Mouse (Mus musculus) hindbrain, embryonic 14.5 days (tissue): Measurements from ENCODE around the gene Cd2bp2. TPM values are rescaled to one million over a fixed set of nuclear protein-coding genes. Genes with fewer than 3 reads are reported as not detected.
"Not testable (repeated sequence)": the region's sequence is repeated elsewhere in the genome, so short reads cannot be mapped to it uniquely, and the experiment has no call there.

Experiments
- ATAC-seq: fragments of 200-750 bp; cut with Nextera tagmentation; 2 replicates; pipeline ENCODE4 v1.8.0; 2017; ENCODE audit warnings: moderate number of reproducible peaks, mild to moderate bottlenecking, moderate TSS enrichment, moderate library complexity; ENCODE audit not compliant: low FRiP score
- DNase-seq: peaks from one replicate; pipeline ENCODE4 v3.0.0-alpha.2; 2015; ENCODE audit warnings: low spot score
- H3K27ac ChIP-seq: fragments of 300-500 bp; sonication (generic); 2 replicates; pipeline ENCODE4 v1.5.1; 2014; ENCODE audit warnings: mild to moderate bottlenecking, moderate library complexity
- H3K27me3 ChIP-seq: fragments of 300-500 bp; sonication (generic); 2 replicates; pipeline ENCODE4 v1.6.1; 2014; ENCODE audit warnings: mild to moderate bottlenecking, low read length, mixed read lengths; ENCODE audit not compliant: control insufficient read depth, insufficient read depth
- H3K36me3 ChIP-seq: fragments of 300-500 bp; sonication (generic); replicated peaks from 2 replicates; pipeline ENCODE4 v1.6.1; 2014; ENCODE audit not compliant: control insufficient read depth, insufficient read depth
- H3K4me1 ChIP-seq: fragments of 300-500 bp; sonication (generic); replicated peaks from 2 replicates; pipeline ENCODE4 v1.6.1; 2014; ENCODE audit warnings: antibody characterized with exemption, low read length, mixed read lengths; ENCODE audit not compliant: control insufficient read depth, insufficient read depth
- H3K4me2 ChIP-seq: fragments of 300-500 bp; sonication (generic); replicated peaks from 2 replicates; pipeline ENCODE4 v1.6.1; 2014; ENCODE audit warnings: mild to moderate bottlenecking, moderate library complexity
- H3K4me3 ChIP-seq: fragments of 300-500 bp; sonication (generic); replicated peaks from 2 replicates; pipeline ENCODE4 v1.5.1; 2014; ENCODE audit warnings: mild to moderate bottlenecking, low read length
- H3K9ac ChIP-seq: fragments of 300-500 bp; sonication (generic); 2 replicates; pipeline ENCODE4 v1.6.1; 2014
- H3K9me3 ChIP-seq: fragments of 300-500 bp; sonication (generic); 2 replicates; pipeline ENCODE4 v1.6.1; 2016; ENCODE audit warnings: low read length; ENCODE audit not compliant: control insufficient read depth
- WGBS: fragments of 180-500 bp; shearing (Covaris S2); extraction: QIAGEN DNeasy Blood & Tissue Kit; methylation state at CpG from one replicate; pipeline ENCODE4 v1.1.7; 2014; 5-methylcytosine and 5-hydroxymethylcytosine counted together
- polyA plus RNA-seq: library from polyadenylated mRNA; unstranded; fragments of >200 nt; fragmentation: Nextera tagmentation; extraction: Ambion mirVana; gene quantifications from 2 replicates; pipeline ENCODE4 v1.2.1, GENCODE M21; 2014

Cd2bp2 gene
- polyA plus RNA-seq, 1 experiment from 2014 or later, result 63.7 TPM

DNA sequence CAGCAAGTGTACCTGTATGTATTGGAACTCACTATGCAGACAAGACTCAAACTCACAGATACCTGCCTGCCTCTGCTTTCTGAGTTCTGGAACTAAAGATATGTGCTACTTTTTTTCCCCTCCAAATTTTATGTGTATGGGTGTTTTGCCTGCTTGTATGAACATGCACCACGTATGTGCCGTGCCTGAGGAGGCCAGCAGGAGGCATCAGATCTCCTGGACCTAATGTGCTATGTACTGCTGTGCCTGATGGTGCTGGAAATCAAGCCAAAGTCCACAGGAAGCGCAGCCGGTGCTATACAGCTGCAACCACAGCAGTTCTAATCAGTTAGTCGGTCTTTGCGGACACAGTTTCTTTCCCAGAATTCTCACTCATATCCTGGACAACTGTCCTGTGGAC is 12.0 kb downstream of the Cd2bp2 start:
- H3K27ac ChIP-seq, result no peak overlapping the region
- 81% methylated on average over 6 of the region's 6 CpGs for WGBS
- H3K4me3 ChIP-seq, result no peak overlapping the region
- H3K36me3 ChIP-seq, result no peaks in the 10 kb centered on the region
- DNase-seq (no peak), ATAC-seq (no peak)
- H3K9ac ChIP-seq, result no peak overlapping the region
- H3K27me3 ChIP-seq, result no peaks in the 10 kb centered on the region
- H3K4me1 ChIP-seq, result no peaks in the 10 kb centered on the region
- no peak overlapping the region for H3K4me2 ChIP-seq
- no peaks in the 10 kb centered on the region for H3K9me3 ChIP-seq

DNA sequence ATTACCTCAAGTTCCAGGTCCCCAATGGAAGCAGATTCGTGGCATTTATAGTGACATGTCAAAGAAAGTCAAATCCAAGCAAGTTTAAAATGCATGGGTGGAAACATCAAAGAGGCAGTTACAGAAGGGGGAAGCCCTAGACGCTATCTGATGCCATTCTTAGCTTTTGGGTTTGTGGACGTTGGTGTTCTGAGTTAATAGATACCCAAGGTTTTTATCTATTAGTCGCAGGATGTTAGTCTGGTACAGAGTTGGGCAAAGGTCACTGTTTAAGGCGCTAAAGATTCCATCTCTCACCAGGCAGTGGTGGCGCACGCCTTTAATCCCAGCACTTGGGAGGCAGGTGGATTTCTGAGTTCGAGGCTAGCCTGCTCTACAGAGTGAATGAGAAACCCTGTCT is 12.5 kb downstream of the Cd2bp2 start:
- WGBS, result 85% methylated on average over 8 of the region's 8 CpGs
- ATAC-seq (no peak), DNase-seq (no peak)
- H3K36me3 ChIP-seq, result no peaks in the 10 kb centered on the region
- no peak overlapping the region for H3K9ac ChIP-seq
- H3K4me2 ChIP-seq, result no peak overlapping the region
- H3K27me3 ChIP-seq, result no peaks in the 10 kb centered on the region
- no peak overlapping the region for H3K4me3 ChIP-seq
- H3K27ac ChIP-seq, result no peak overlapping the region
- H3K9me3 ChIP-seq, result no peaks in the 10 kb centered on the region
- no peaks in the 10 kb centered on the region for H3K4me1 ChIP-seq

DNA sequence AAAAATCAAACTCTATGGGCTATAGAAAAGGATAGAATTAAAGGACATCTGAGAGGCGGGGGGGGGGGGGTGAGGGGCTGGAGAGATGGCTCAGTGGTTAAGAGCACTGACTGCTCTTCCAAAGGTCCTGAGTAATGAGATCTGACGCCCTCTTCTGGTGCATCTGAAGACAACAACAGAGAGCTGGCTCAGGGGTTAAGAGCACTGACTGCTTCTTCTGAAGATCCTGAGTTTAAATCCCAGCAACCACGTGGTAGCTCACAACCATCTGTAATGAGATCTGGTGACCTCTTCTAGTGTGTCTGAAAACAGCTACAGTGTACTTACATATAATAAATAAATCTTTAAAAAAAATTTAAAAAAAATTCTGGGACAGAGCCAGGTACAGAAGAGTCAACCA is 14.1 kb downstream of the Cd2bp2 start:
- not testable (repeated sequence) for H3K9ac ChIP-seq, H3K27me3 ChIP-seq, H3K36me3 ChIP-seq, H3K4me3 ChIP-seq, H3K4me1 ChIP-seq, H3K9me3 ChIP-seq, H3K4me2 ChIP-seq, ATAC-seq, DNase-seq, H3K27ac ChIP-seq
- 16% methylated on average over 2 of the region's 3 CpGs for WGBS

DNA sequence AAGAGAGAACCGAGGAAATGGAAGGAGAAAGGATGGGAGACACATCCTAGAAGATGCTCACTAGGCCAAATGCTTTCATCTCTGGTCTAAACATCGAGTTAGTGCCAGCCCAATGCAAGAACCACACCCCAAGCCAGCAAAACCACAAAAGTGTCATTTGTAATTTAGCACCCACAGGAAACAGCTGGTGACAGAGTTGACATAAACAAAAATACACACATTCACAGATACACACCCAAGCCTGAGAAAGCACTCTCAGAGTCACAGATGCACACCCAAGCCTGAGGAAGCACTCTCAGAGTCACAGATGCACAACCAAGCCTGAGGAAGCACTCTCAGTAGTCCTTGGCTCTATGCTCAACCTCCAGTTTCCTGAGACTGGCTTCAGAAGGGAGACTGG is 15.1 kb downstream of the Cd2bp2 start:
- Histone ChIP-seq H3K9ac (no peak overlapping the region), H3K4me1 (no peaks in the 10 kb centered on the region)

DNA sequence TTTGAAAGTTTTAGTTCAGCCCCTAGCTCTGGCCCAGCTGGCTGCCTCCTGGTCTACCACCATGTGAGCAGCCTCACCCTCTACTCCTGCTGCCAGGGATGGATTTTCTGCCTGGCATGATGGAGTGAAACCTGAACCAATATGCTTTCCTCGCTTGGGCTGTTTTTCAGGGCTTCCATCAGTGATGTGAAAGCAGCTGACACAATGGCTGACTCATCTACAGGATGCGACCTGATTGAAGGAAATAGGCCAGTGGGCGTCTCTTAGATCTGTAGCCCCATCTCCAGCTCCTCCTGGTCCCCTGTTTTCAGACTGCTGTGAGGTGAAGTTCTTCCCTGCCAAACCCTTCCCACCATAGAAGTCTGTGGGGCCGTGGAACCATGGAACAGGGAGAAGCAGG is 18.9 kb downstream of the Cd2bp2 start:
- no peak overlapping the region for H3K9ac ChIP-seq

More for the DNA sequence above, 15.1 kb downstream of the Cd2bp2 start:
- Histone ChIP-seq H3K4me2 (no peak overlapping the region), H3K36me3 (no peaks in the 10 kb centered on the region), H3K27me3 (no peaks in the 10 kb centered on the region), H3K27ac (no peak overlapping the region), H3K9me3 (no peaks in the 10 kb centered on the region), H3K4me3 (no peak overlapping the region)
- 75% methylated on average over 2 of the region's 2 CpGs for WGBS
- DNase-seq, result no peak
- ATAC-seq, result no peak

DNA sequence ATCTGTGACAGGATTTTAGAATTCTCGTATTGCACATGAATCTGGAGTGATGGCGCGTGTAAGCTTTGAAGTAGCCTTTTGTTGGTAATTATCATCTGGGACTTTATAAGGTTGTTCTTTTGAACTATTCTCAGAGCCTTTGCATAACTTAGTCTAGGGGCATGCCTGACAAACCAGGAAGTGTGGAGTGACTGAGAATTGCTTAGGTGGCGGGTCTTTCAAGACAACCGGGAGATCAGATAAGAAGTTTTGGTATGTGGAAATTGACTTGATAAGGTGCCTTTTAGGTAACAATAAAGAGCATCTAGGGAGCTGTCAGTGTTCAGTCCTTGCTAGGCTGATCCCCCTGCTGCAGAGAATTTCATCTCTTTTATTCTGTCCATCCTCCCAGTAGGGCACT is 29.3 kb downstream of the Cd2bp2 start:
- 92% methylated on average over 5 of the region's 5 CpGs for WGBS
- no peaks in the 10 kb centered on the region for H3K4me1 ChIP-seq
- H3K9me3 ChIP-seq, result no peaks in the 10 kb centered on the region
- DNase-seq (no peak), ATAC-seq (no peak)
- no peak overlapping the region for H3K27ac ChIP-seq
- H3K9ac ChIP-seq, result no peak overlapping the region
- no peaks in the 10 kb centered on the region for H3K27me3 ChIP-seq
- no peaks in the 10 kb centered on the region for H3K36me3 ChIP-seq
- H3K4me3 ChIP-seq, result no peak overlapping the region
- no peak overlapping the region for H3K4me2 ChIP-seq

More for the DNA sequence above, 18.9 kb downstream of the Cd2bp2 start:
- Histone ChIP-seq H3K36me3 (no peaks in the 10 kb centered on the region), H3K27me3 (no peaks in the 10 kb centered on the region), H3K9me3 (no peaks in the 10 kb centered on the region), H3K4me2 (no peak overlapping the region), H3K4me3 (no peak overlapping the region), H3K27ac (no peak overlapping the region), H3K4me1 (no peaks in the 10 kb centered on the region)
- ATAC-seq (no peak), DNase-seq (no peak)
- WGBS, result 70% methylated on average over 4 of the region's 4 CpGs

DNA sequence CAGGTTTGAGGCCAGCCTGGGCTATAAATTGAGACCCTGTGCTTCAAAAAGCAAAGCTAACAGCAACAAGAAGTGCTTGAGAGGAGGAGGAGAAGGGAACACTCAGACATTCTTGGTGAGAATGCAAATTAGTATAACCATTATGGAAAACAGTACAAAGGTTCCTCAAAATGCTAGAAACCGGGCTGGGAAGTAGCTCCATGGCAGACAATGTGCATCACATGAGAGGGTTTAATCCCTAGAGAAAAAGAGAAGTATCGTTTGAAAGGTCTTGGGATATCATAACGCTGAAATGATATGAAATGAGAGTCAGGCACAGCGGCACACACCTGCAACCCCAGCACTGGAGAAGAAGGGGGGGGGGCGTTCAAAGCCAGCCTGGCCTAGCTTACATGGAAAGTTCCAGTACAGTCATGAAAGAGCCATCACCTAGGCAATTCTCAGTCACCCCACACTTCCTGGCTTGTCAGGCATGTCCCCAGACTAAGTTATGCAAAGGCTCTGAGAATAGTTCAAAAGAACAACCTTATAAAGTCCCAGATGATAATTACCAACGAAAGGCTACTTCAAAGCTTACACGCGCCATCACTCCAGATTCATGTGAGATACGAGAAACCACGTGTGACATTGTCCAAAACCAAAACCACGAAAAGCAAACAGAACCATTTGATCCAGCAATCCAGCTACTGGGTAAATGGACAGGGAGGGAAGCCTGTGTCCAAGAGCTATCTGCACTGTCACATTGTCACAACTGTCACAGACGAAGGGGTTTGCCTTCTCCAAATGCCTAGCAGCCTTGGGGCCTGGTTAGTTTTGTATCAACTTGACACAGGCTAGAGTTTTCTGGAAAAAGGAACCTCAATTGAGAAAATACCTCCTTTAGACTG is 30.0 kb downstream of the Cd2bp2 start:
- no peak overlapping the region for H3K27ac ChIP-seq
- DNase-seq, result no peak
- no peaks in the 10 kb centered on the region for H3K27me3 ChIP-seq
- no peaks in the 10 kb centered on the region for H3K4me1 ChIP-seq
- H3K36me3 ChIP-seq, result no peaks in the 10 kb centered on the region
- ATAC-seq, result no peak
- 88% methylated on average over 12 of the region's 12 CpGs for WGBS
- H3K4me3 ChIP-seq, result no peak overlapping the region
- no peak overlapping the region for H3K4me2 ChIP-seq
- H3K9me3 ChIP-seq, result no peaks in the 10 kb centered on the region
- H3K9ac ChIP-seq, result no peak overlapping the region

DNA sequence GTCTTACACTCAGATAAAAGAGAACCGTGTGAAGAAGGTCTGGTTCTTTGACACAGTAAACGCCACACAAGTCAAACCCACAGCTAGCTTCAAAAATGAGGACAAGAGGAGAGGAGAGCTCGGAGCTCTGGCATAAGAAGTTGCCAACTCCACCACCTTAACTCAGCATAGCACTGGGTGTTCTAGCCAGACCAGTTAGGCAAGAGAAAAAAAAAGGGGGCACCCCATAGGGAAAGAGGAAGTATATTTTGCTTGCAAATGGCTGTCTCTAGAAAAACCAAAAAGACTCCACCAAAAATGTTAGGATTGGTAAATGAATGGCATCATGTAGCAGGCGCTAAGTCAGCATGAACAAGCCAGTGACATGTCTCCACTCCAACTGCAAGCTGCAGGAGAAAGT is 31.8 kb downstream of the Cd2bp2 start:
- Histone ChIP-seq H3K27ac (no peak overlapping the region), H3K9me3 (no peaks in the 10 kb centered on the region), H3K9ac (no peak overlapping the region), H3K27me3 (no peaks in the 10 kb centered on the region), H3K36me3 (no peaks in the 10 kb centered on the region), H3K4me3 (no peak overlapping the region), H3K4me2 (no peak overlapping the region), H3K4me1 (no peaks in the 10 kb centered on the region)
- WGBS, result 85% methylated on average over 4 of the region's 4 CpGs
- DNase-seq (no peak), ATAC-seq (no peak)

DNA sequence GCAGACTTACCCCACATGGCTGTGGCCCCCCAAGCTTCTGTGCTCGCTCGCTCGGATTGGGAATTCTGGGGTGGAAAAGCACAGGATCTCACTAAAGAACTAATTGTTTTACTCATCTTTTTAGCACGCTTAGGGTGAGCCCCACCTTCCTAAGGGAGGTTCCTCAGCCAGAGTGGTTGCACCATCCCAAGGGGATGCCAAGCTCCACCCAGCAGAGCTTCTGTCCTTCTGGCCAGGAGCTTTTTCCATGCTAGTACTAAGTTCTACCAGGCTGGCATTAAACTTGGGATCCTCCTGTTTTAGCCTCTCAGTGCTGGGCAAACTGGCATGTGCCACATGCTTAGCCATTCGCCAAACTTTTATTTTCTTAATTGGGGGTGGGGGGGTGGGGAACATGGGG is 33.3 kb downstream of the Cd2bp2 start:
- no peak overlapping the region for H3K9ac ChIP-seq
- ATAC-seq (no peak), DNase-seq (no peak)
- no peak overlapping the region for H3K4me2 ChIP-seq
- no peak overlapping the region for H3K4me3 ChIP-seq
- H3K9me3 ChIP-seq, result no peaks in the 10 kb centered on the region
- H3K36me3 ChIP-seq, result no peaks in the 10 kb centered on the region
- H3K27me3 ChIP-seq, result no peaks in the 10 kb centered on the region
- WGBS, result 86% methylated on average over 5 of the region's 5 CpGs
- no peak overlapping the region for H3K27ac ChIP-seq
- no peaks in the 10 kb centered on the region for H3K4me1 ChIP-seq

DNA sequence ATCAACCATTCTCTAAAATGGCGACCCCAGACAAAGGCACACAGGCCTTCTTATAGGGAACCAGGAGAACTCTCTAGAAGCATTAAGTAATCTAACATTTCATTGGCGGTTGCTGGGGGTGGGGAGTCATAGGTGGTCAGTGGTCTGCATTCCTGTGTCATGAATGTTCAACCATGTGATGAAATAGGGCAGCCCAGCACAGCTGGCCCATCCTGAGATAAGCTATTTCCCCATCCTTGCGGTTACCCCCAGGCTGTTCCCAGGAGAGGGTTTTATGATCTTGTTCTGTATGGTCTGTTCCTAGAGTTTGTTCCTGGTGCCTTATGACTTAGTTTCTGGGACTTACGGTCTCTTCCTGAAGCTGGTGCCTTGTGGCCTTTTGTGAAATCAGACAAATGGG is 38.3 kb downstream of the Cd2bp2 start:
- DNase-seq, result no peak
- no peak overlapping the region for H3K4me3 ChIP-seq

More for the DNA sequence above, 38.3 kb downstream of the Cd2bp2 start:
- Histone ChIP-seq H3K9me3 (no peaks in the 10 kb centered on the region), H3K27ac (no peak overlapping the region), H3K9ac (no peak overlapping the region), H3K27me3 (no peaks in the 10 kb centered on the region), H3K4me2 (no peak overlapping the region), H3K4me1 (no peaks in the 10 kb centered on the region), H3K36me3 (no peaks in the 10 kb centered on the region)
- 89% methylated on average over 4 of the region's 4 CpGs for WGBS
- ATAC-seq, result no peak
